Mouse (Mus musculus) brain, adult 2 months (tissue): ENCODE measurements around the gene Ier3.

ENCODE experiments used
- DNase-seq: peaks from one replicate; pipeline ENCODE4 v3.0.0; 2011; ENCODE audit warnings: low read depth, low spot score

The Ier3 gene

DNA sequence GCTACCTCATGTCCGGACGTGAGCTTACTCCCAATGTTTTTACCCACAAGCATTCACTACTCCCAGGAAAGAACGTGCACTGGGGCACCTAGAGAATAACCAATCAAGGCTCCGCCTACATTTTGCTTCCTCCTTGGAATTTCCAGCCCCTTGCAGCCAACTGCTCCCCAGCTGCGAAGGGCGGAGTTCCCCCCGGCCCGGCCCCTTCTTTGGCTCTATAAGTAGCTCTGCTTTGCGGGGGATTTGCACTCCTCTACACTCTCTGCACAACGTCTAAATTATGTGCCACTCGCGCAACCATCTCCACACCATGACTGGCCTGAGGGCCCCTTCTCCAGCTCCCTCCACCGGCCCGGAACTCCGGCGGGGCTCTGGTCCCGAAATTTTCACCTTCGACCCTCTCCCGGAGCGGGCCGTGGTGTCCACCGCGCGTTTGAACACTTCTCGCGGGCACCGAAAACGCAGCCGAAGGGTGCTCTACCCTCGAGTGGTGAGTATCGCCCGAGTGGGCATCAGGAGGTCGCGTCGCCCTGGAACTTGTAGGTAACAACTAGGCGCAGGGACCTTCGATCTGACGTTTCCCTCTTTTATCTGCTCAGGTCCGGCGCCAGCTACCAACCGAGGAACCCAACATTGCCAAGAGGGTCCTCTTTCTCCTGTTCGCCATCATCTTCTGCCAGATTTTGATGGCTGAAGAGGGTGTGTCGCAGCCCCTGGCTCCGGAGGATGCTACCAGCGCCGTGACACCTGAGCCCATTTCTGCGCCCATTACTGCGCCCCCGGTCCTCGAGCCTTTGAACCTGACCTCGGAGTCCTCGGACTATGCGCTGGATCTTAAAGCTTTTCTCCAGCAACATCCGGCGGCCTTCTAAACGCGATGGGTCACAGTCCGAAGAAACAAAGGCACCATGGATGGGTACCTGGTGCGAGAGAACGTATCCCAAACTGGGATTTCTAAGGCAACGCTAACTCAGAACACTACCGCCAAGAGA is at the start of gene Ier3:
Gene Ier3 (plus strand): TSS at position 246 of the 992 bp plus-strand sequence.
- DNase-seq, result peak; percentile 84

DNA sequence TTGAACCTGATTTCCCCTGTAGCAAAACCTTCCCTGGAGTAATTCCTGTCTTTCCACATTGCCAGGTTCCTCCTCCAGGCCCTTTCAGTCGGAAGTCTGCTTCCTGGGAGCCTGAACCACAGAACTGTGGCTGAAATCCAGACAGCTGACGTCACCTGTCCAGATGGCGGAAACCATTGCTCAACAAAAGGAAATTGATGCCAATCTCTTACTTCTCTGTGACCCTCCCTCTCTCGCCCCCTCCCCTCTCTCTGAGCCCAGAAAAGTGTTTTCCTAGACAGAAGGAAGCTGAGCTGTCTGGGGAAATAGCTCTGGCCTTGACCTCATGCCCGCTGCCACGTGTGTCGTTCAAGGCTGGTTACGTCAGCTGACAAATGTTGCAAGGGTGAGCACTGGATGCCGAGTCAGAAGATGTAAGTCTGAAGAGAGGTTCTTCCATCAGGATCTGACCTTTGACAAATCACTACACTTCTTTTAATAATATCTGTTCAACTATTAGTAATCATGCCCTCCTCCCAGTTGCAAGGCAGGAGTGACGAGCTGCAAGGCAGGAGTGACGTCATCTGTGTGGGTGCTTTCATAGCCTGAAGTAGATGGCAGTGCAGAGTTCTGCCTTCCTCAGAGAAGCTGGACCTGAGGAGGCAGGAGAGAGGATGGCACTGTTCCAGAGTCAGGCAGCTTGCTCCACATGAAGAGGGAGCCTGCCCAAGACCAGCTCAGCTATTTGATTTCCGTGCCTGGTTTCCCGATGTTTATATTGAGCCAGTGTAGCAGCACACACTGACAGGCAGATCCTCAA is 44.5 kb upstream of the Ier3 start:
- peak; percentile 98 for DNase-seq

DNA sequence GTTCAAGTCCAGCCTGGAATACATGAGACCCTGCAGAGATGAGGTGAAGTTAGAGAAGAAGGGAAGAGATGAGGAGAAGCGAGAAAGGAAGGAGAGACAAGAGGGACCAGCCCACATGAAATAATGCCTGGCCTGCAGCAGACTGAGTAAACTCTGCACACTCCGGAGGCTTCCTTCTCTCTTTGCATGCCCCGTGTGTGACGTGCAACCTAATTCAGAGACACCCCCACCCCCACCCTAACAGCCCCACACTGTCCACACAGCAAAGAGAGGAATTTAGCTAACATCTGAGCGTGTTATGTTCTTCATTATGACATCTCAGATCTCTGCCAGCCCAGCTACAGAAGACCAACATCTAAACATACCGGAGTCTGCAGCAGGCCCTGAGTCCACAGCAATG is 42.5 kb upstream of the Ier3 start:
- no peak for DNase-seq

DNA sequence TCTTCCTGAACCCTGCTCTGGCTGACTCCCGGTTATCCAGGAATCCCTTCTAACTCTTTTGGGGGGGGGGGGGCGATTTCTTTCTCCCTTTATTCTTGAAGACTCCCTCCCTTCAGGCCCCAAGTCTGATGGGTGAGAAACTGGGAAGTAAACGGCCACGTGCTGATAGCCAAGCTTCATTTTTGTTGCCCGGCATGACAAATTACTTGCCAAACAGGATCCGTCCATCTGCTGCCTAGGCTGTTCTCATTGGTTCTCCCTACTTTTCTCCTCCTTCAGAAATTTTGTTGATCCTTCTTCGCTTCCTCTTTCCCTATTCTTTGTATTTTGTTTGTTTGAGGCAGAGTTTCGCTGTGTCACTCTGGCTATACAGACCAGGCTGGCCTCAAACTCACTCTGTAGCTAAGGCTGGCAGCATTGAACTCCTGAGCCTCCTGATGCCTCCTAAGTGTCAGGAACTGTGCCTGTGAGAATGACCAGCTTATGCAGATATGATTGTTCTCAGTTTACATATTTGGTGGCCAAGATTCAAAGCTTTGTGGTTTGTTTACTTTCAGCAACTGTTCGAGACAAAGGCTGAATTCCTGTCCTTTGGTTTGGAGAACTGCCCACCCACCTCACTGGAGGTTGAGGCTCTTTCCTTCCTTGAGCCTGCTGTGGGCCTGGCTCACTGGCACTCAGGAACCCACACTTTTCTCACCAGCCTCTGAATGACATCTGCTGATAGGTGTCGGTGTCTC is 41.8 kb upstream of the Ier3 start:
- peak; percentile 18 for DNase-seq

DNA sequence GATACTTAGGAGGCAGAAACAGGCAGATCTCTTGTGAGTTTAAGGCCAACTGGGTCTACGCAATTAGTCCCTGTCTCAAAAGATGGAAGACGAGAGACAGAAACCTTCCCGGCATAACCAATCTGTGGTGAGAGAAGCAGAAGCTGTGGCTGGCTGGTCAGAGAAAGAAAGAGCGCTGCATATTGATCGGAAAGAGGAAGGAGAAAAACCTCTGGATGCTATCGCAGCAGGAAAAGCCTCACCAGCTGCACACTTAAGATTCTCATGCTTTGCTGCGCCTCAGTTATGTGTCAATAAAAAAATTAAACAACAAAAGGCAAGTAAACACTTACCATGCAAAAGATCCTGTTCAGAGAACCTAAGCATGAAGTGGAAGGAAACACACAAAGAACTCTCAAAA is 41.1 kb upstream of the Ier3 start:
- no peak for DNase-seq

DNA sequence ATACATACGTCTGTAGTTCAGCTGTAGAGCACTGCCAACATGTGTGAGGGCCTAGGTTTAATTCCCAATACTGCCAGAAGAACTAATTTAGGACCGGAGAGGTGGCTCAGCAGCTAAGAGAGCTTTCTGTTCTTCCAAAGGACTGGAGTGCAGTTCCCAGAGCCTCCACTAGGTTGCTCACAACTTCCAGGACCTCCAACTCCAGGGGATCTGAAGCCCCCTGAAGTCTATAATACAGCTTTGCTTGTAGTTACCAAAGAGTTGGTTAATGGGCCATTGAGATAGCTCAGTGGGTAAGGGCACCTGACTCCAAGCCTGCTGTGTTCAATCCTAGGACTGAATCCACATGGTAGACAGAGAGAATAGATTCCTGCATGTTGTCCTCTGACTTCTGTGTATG is 39.1 kb upstream of the Ier3 start:
- no peak for DNase-seq

DNA sequence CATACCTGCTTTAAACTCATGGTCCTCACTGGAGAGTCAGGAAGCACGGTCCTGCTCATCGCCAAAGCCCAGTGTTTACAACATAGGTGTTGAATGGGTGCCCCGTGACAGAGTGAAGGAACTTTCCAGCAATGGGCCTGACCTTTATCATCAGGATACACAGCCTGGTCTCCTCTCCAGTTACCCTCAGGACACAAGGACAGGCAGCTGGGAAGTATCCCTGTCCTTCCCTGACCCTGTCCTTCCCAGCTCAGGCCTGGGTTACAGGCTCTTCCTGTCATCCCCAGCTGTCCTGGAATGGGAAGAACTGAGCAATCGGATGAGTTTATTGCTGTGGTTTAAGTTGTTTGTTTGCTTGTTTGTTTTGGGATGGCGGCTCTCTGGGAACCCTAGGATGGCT is 38.6 kb upstream of the Ier3 start:
- no peak for DNase-seq

DNA sequence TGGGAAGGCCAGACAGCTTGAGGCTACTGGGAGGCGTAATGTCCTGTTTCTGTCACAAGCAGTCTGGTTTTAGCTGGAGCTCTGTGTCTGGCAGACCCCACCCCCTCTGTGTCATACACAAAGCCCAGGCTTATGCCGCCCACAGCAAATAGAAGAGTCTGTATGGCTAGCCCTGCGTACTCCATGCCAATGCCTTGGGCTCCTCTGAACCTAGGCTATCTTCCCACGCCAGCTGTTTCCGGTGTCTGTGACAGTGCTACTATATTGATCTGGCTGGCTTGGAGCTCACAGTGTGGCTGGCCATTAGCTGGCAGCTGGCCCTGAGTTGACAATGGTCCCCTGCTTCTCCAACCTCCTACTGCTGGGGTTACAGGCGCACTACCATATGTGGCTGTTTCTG is 37.5 kb upstream of the Ier3 start:
- DNase-seq, result peak; percentile 73

DNA sequence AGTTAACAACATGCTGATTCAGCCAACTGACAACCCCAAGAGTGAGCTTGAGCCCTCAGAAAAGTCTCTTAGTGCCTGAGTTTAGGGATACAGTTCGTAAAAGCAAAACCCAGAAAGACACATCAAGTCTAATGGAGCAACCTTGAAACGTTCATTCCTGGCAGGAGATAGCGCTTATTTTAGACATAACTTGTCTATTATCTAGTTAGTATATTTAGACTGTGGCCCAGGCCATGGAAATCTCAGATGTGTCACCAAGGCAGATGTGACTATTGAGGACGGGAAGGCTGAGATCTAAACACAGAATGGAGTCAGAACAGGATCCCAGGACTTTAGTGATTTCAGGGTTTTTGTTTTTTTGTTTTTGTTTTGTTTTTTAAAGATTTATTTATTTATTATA is 36.3 kb upstream of the Ier3 start:
- DNase-seq, result no peak

DNA sequence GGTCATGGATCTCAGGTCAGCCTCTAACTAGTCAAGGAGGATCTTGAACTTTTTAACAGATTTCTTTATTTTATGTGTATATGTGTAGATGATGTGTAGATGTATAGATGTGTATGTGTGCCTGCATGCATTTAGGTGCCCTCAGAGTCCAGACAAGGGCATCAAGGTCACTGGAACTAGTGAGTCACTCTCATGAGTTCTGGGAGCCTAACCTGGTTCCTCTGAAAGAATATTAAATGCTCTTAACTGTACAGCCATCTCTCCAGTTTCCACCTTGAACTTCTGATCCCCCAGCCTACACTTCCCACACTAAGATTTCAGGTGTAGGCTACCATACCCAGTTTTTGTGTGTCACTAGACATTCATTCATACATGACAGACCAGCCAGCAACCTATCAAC is 34.0 kb upstream of the Ier3 start:
- DNase-seq, result no peak

DNA sequence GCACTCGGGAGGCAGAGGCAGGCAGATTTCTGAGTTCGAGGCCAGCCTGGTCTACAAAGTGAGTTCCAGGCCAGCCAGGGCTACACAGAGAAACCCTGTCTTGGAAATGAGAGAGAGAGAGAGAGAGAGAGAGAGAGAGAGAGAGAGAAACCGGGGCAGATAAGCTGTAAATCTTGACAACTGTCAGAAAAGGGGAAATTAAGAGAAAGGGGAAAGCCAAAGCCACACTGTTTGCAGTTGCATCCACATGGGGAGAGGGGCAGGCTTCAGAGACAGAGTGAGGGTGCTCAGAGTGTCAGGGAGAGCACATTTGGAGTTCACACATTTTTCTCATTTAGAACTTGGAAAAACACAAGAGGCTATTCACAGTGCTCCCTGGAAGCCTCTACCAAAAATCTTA is 33.5 kb upstream of the Ier3 start:
- DNase-seq, result no peak

DNA sequence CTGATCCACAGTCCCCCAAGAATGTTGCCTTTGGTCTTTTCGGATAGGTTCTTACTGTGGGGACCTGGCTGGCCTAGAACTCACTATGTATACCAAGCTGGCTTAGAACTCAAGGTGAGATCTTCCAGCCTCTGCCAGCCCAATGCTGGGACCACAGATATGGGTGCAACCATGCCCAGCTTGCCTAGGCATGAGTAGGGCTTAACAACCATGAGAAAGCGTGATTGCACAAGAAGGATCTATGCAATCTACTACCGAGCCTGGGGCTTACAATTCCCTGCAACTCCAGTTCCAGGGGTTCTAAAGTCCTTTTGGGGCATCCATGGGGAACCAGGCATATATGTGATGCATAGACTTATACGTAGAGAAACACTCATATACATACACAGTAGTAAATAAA is 30.6 kb upstream of the Ier3 start:
- DNase-seq, result no peak

DNA sequence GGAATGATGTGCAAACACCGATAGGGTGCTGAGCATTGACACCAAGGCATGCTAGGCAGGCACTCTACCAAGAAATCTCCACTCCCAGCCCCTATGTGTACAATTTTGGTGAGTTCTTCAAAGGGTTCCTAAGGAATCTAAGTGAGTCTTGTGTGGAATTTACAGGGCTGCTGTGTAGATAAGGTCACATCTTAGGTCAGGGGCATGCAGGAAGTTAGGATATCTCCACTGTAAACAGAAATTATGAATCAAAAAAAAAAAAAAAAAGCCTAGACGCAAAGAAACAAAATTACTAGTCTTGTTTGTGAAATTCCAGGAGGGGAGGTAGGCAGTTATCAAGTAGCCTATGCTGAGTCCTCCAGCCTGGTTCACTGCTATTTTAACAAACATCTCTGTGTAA is 28.6 kb upstream of the Ier3 start:
- DNase-seq, result no peak

DNA sequence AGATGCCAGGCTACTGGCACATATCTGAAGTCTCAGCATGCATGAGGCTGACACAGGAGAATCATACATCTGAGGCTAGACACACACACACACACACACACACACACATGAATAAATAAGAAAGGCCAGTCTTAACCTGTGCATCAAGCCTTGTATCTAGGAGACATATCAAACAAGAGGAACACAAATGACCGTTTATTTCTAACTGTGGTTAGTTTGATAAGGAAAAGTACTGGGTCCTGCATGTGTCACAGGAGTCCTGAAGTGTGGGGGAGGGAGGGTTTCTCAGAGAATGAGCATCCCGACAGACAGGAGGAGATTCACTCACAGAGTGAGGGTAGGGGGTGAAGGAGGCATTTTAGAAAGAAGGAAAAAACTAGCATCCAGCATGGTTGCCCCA is 26.4 kb upstream of the Ier3 start:
- no peak for DNase-seq

DNA sequence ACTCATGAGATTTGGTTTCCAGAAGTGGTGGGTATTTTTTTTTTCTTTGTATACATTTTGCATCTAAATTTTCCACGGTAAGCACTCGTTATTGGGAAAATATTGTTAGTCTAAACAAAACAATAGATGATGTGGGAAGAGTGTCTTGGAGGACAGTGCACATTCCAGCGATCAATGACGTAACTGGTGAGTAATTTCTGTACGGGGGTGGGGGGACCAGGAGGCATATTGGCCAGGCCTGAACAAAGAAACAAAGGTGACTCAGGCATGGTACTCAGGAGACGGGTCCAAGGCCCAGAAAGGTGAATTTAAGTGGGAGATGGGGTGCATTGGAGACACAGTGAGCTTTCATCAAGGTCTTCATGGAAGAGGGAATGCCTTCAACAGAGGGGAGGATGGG is 25.8 kb upstream of the Ier3 start:
- no peak for DNase-seq

DNA sequence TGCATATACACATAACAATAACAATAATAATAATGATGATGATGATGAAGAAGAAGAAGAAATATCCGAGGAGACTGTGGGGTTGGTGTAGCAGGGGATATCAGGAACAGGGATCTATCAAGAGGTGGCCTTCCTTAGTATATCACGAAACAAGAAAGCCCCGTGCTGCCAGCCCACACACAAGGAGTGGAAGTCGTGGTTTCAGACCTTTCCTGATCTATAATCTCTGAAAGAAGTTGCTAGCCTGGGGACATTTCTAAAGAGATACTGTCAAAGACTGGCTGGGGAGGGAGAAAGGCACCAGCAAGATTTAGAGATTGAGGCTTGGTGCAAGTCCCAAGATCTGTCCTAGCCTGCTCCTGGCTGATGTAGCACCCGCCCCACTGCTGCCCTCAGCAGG is 24.6 kb upstream of the Ier3 start:
- DNase-seq, result no peak

DNA sequence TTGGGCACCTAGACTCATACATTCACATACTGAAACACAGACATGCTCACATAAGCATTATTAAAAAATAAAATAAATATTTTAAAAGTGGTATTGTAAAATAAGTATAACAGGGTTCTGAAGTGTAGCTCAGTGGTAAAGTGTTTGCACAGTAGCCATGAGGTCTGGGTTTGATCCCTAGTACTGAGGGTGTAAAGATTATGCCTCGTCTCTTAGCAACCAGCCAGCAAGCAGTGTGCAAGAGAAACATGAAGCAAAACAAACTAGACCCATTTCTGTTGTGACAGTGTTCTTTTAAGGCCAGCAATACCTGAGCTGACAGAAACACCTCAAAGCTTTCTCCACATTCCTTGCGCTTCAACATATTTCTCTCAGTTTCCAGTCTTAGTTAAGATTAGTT is 20.6 kb upstream of the Ier3 start:
- DNase-seq, result no peak

DNA sequence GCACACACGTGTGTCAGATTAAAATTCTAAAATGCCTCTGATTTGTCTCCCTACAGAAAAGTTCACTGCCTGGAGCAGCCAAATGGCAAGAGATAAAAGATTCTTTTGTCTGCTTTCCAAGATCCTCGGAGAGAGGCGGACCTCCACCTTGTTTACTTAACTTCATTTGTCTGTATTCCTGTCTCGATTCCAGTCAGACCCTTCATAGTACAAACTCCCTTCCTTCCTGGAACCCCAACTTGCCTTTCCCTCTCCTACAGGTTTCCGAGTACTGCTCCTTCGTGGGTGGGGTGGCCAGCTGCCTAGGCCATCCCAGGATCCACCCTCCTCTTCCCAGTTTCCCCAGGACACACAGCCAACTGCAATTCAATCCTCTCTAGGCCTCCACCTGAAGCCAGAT is 18.5 kb upstream of the Ier3 start:
- DNase-seq, result no peak

DNA sequence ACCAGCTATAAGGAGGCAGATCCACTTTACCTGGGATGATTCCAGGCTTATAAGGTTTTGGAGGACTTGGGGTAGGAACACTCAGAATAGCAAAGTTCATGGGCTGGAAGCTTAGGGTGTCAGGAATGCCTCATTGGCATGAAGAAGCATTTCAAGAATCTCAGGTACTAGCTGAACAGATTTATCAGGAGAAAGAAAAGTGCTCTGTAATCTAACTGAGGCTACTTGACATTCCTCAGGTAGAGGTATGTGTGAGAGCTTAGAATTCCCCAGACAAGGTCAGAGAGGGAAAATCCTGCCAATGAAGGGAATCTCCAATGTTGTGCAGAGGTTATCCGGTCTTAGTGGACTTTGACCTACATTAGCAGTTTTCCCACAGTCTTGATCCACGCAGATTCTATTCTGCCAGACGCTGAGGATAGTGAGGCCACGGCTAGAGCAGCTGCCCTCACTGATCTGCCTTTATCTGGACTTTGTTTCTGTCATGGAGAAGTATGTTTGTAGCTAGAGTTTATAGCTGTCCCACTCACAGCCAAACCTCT is 17.6 kb upstream of the Ier3 start:
- DNase-seq, result no peak

DNA sequence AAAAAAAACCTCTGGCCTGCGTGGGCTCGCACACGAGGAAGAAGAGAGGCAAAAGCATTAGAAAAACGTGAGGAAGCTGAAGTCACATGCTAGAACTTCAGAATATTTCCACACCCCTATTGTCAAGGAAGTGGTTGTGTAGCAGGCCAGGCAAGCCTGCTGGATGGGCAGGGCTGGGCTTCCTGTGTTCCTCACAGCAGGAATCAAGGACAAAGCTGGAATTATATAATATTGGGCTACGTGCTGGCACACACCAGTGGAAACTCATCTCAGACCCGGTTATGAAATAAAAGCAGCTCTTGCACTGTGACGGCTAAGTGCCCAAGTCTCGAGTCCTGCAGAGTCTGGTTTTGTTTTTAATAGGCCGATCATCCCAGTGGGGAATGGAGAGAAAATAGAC is 13.4 kb upstream of the Ier3 start:
- DNase-seq, result peak; percentile 64

DNA sequence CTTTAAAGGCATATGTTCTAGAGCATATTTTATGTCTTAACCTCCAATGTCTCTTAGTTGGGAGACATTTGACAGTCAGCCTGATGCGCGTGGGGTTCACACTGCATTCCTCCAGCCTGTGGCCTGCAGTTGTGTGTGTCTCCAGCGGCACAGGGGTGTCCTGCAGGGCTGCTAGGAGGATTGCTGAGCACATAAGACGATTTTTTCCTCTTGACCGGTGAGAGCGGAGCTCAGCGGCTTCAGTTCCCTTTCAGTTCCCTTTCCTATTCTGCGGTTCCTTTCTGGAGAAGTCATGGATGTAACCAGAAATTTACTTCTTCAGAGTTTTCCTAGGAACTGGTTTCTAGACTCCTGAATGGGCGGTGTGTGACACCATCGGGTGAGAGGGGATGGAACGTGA is 12.1 kb upstream of the Ier3 start:
- DNase-seq, result no peak
